Mouse (Mus musculus) lung, postnatal 25 days (tissue): ENCODE measurements around the gene Lcp1.

Source experiments
- DNase-seq: peaks from one replicate; pipeline ENCODE4 v3.0.0; 2022; ENCODE audit warnings: low spot score

Lcp1 gene

GRCm38 (mm10) chr14:75280406-75280805, 149.5 kb downstream of the Lcp1 start:
- no peak for DNase-seq
